ENCODE assay signal across 24 mouse cellular contexts in genomic region chrX:85576310-85576709, GRCm38 (mm10). TPM values are rescaled to one million over a fixed set of nuclear protein-coding genes. Genes with fewer than 3 reads are reported as not detected.
A peak's percentile ranks its signal among the peaks of the same experiment; 100 is the strongest.
DNase-seq lines count a peak whose midpoint lies in the region; ATAC-seq lines count a peak whose summit lies in the region.
"Had no signal": no experiment of that assay in that cellular context is flagged by ENCODE, and none has a peak within 500 bp of the region (broad histone marks: within the 10 kb centered on the region; RNA-seq: fewer than 3 reads in every experiment).

No protein-coding gene starts in this region.

- no peak overlapping the region for H3K9ac ChIP-seq in heart, embryonic 14.5 days (ENCODE audit: low read length)
- H3K9ac ChIP-seq in liver, embryonic 12.5 days = peak overlapping the region; percentile 68
- H3K9ac ChIP-seq: hindbrain, embryonic 13.5 days had no signal

- H3K4me2 ChIP-seq in heart, embryonic 14.5 days (ENCODE audit: low read length) = peak overlapping the region; percentile 29; the same call in 1 of the 2 replicates
- peak overlapping the region; percentile 66 for H3K4me2 ChIP-seq in liver, embryonic 12.5 days
- H3K4me2 ChIP-seq: hindbrain, embryonic 13.5 days had no signal

- no peaks in the 10 kb centered on the region for H3K9me3 ChIP-seq in heart, embryonic 14.5 days (ENCODE audit: control insufficient read depth, low read length)
- no peaks in the 10 kb centered on the region for H3K9me3 ChIP-seq in liver, embryonic 12.5 days (replicated peaks)
- H3K9me3 ChIP-seq: embryonic facial prominence, embryonic 10.5 days; hindbrain, embryonic 13.5 days; limb, embryonic 10.5 days; midbrain, embryonic 10.5 days had no signal

- 37% methylated on average over 6 of the region's 6 CpGs for WGBS in heart, embryonic 14.5 days
- WGBS in liver, embryonic 12.5 days (ENCODE audit: insufficient replicate concordance) = 23% methylated on average over 6 of the region's 6 CpGs

- no peak overlapping the region for H3K27ac ChIP-seq in heart, embryonic 14.5 days (replicated peaks in 1 of 2; ENCODE audit: control insufficient read depth in 1 of 2, insufficient read depth in 1 of 2, low read depth in 2 of 2, low read length in 2 of 2)
- peak overlapping the region; percentile 94 for H3K27ac ChIP-seq in liver, embryonic 12.5 days
- H3K27ac ChIP-seq: embryonic facial prominence, embryonic 10.5 days; hindbrain, embryonic 13.5 days; limb, embryonic 10.5 days; midbrain, embryonic 10.5 days had no signal

- H3K36me3 ChIP-seq in heart, embryonic 14.5 days (ENCODE audit: control insufficient read depth, insufficient read depth, low read length) = no peaks in the 10 kb centered on the region
- H3K36me3 ChIP-seq in liver, embryonic 12.5 days = no peaks in the 10 kb centered on the region
- H3K36me3 ChIP-seq: embryonic facial prominence, embryonic 10.5 days; hindbrain, embryonic 13.5 days; limb, embryonic 10.5 days; midbrain, embryonic 10.5 days had no signal

- no peak for DNase-seq in heart, adult 11 months
- DNase-seq in yolk sac, embryonic 10.5 days (ENCODE audit: low spot score) = peak; percentile 5
- DNase-seq in frontal cortex, postnatal 36 days (ENCODE audit: low spot score in 2 of 2) = no peak
- DNase-seq in adrenal gland, adult (ENCODE audit: inconsistent age in 2 of 2, low spot score in 1 of 2) = no peak
- DNase-seq: adrenal gland, postnatal 36 days; cerebellum, adult 18-20 months; cerebellum, postnatal 25 days; gastrocnemius, postnatal 14 days; kidney, adult 9 months; kidney, postnatal 36 days; lung, adult 18-20 months; lung, postnatal 4 days; right cerebral cortex, postnatal 14 days; spleen, adult 18-20 months; thymus, postnatal 4 days had no signal

- no peaks in the 10 kb centered on the region for H3K27me3 ChIP-seq in heart, embryonic 14.5 days (ENCODE audit: control insufficient read depth, insufficient read depth, low read length)
- H3K27me3 ChIP-seq in liver, embryonic 12.5 days (replicated peaks) = no peaks in the 10 kb centered on the region
- H3K27me3 ChIP-seq: hindbrain, embryonic 13.5 days had no signal

- no peak overlapping the region for H3K4me3 ChIP-seq in heart, embryonic 14.5 days (ENCODE audit: control insufficient read depth in 1 of 2, insufficient read depth in 1 of 2, low read depth in 1 of 2, low read length in 2 of 2)
- peak overlapping the region; percentile 78 for H3K4me3 ChIP-seq in liver, embryonic 12.5 days
- H3K4me3 ChIP-seq: embryonic facial prominence, embryonic 10.5 days; hindbrain, embryonic 13.5 days; limb, embryonic 10.5 days; midbrain, embryonic 10.5 days had no signal

- H3K4me1 ChIP-seq in heart, embryonic 14.5 days (ENCODE audit: control insufficient read depth in 2 of 2, insufficient read depth in 2 of 2, low read length in 2 of 2) = peaks cover 2 to 10% of the 10 kb centered on the region in 2 experiments; a peak in 3 of 4 replicates
- peaks cover 40% of the 10 kb centered on the region for H3K4me1 ChIP-seq in liver, embryonic 12.5 days
- H3K4me1 ChIP-seq: embryonic facial prominence, embryonic 10.5 days; limb, embryonic 10.5 days had no signal

- ATAC-seq in heart, embryonic 14.5 days (ENCODE audit: insufficient number of reproducible peaks, insufficient read depth, low FRiP score, low read depth) = no peak
- ATAC-seq in erythroblast, adult 5-6 weeks (replicated peaks; ENCODE audit: low FRiP score, poor library complexity, severe bottlenecking) = peak; percentile 48
- peak; percentile 66 for ATAC-seq in liver, embryonic 12.5 days
- ATAC-seq: forebrain, embryonic 14.5 days; inflammation-experienced regulatory T-cells, adult 6 months had no signal

RNA-seq across cellular contexts. Expression of gene Tab3, which starts 2.5 kb away (rescaled TPM):
- polyA plus RNA-seq in heart, embryonic 14.5 days (2014; fragmentation: Nextera tagmentation; extraction: Ambion mirVana) = 4.2 and 6.0 TPM in 2 replicates
- 198 and 286 TPM in 2 replicates for total RNA-seq in erythroblast, adult 5-6 weeks (2015; ENCODE audit: low replicate concordance)
- total RNA-seq in erythroblast, adult 5-6 weeks (2017; ENCODE audit: low replicate concordance) = 152 and 154 TPM in 2 replicates
- polyA plus RNA-seq in liver, embryonic 12.5 days (2016; fragmentation: Nextera tagmentation; extraction: Ambion mirVana) = 8.9 and 9.4 TPM in 2 replicates
